Mouse (Mus musculus): ENCODE data around the gene Itch. TPM values are rescaled to one million over a fixed set of nuclear protein-coding genes. Genes with fewer than 3 reads are reported as not detected.

The Itch gene
- polyA plus RNA-seq, 1 experiment from 2014 or later: 47.7 TPM

GRCm38 (mm10) chr2:155271957-155272356 lies 138.6 kb downstream of the Itch start:
- Histone ChIP-seq H3K36me3 (no peaks in the 10 kb centered on the region), H3K27ac (replicated peaks) (no peak overlapping the region), H3K9me3 (no peaks in the 10 kb centered on the region), H3K4me1 (replicated peaks) (peaks cover 1% of the 10 kb centered on the region), H3K4me2 (no peak overlapping the region), H3K9ac (no peak overlapping the region), H3K4me3 (no peak overlapping the region), H3K27me3 (no peaks in the 10 kb centered on the region)
- WGBS: 79% methylated on average over 6 of the region's 6 CpGs
- no peak for ATAC-seq (ENCODE audit: low read depth)

GRCm38 (mm10) chr2:155272396-155273170 lies 139.3 kb downstream of the Itch start:
- H3K36me3 ChIP-seq: peaks cover 1% of the 10 kb centered on the region; the same call in 1 of the 2 replicates
- peaks cover 8% of the 10 kb centered on the region for H3K4me1 ChIP-seq (replicated peaks)
- no peaks in the 10 kb centered on the region for H3K27me3 ChIP-seq
- no peak overlapping the region for H3K27ac ChIP-seq (replicated peaks)
- 81% methylated on average over 10 of the region's 10 CpGs for WGBS
- H3K9ac ChIP-seq: no peak overlapping the region
- H3K9me3 ChIP-seq: no peaks in the 10 kb centered on the region
- H3K4me2 ChIP-seq: no peak overlapping the region
- ATAC-seq (ENCODE audit: low read depth): no peak
- no peak overlapping the region for H3K4me3 ChIP-seq

DNA sequence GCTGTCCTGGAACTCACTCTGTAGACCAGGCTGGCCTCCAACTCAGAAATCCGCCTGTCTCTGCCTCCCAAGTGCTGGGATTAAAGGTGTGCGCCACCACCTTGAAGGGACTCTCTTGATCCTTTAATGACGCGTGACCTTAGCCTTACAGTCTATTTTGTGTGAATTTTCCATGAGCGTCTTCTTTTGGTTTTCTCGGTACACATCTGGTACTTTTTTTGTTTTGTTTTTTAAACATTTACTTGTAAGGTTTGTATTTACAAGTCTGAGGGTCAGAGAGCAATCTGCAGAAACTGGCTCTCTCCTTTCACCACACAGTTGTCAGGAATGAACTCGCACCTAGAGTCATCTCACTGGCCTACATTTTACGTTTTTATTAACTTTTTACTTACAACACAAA lies 140.3 kb downstream of the Itch start:
- peaks cover 11% of the 10 kb centered on the region for H3K4me1 ChIP-seq (replicated peaks)
- no peak overlapping the region for H3K27ac ChIP-seq (replicated peaks)
- H3K4me3 ChIP-seq: no peak overlapping the region
- no peak for ATAC-seq (ENCODE audit: low read depth)
- H3K4me2 ChIP-seq: no peak overlapping the region
- no peaks in the 10 kb centered on the region for H3K9me3 ChIP-seq
- H3K27me3 ChIP-seq: no peaks in the 10 kb centered on the region
- H3K9ac ChIP-seq: no peak overlapping the region
- 85% methylated on average over 8 of the region's 8 CpGs for WGBS
- peaks cover 11% of the 10 kb centered on the region for H3K36me3 ChIP-seq

GRCm38 (mm10) chr2:155276195-155276594 lies 142.9 kb downstream of the Itch start, which contains the start of gene Map1lc3a:
Gene Map1lc3a (plus strand): TSS chr2:155276297.
- Histone ChIP-seq H3K27ac (replicated peaks) (peak within 1 kb of the TSS; percentile 89), H3K9me3 (no peaks in the 10 kb centered on the region), H3K27me3 (no peaks in the 10 kb centered on the region), H3K36me3 (peaks cover 28% of the 10 kb centered on the region), H3K9ac (peak within 1 kb of the TSS; percentile 89), H3K4me2 (peak within 1 kb of the TSS; percentile 79), H3K4me1 (replicated peaks) (peaks cover 11% of the 10 kb centered on the region), H3K4me3 (peak within 1 kb of the TSS; percentile 84)
- 1% methylated on average over 47 of the region's 47 CpGs for WGBS
- peak; percentile 95 for ATAC-seq (ENCODE audit: low read depth)

Other genes starting within 250 kb of the Itch start
- gene Eif2s2, start 240.6 kb upstream of the Itch start, polyA plus RNA-seq (2015; fragmentation: Nextera tagmentation; extraction: Ambion mirVana): 72.3 and 77.2 TPM in 2 replicates
- 0.29 and 0.36 TPM in 2 replicates for gene Gm14226, start 115.2 kb upstream of the Itch start, polyA plus RNA-seq (2015; fragmentation: Nextera tagmentation; extraction: Ambion mirVana)
- 31.6 and 35.5 TPM in 2 replicates for gene Ahcy, start 59.0 kb upstream of the Itch start, polyA plus RNA-seq (2015; fragmentation: Nextera tagmentation; extraction: Ambion mirVana)
- 694 and 754 TPM in 2 replicates for gene Dynlrb1, start 103.0 kb downstream of the Itch start, polyA plus RNA-seq (2015; fragmentation: Nextera tagmentation; extraction: Ambion mirVana)
- gene Map1lc3a, start 142.8 kb downstream of the Itch start, polyA plus RNA-seq (2015; fragmentation: Nextera tagmentation; extraction: Ambion mirVana): 390 and 452 TPM in 2 replicates
- 51.3 and 55.5 TPM in 2 replicates for gene Pigu, start 223.9 kb downstream of the Itch start, polyA plus RNA-seq (2015; fragmentation: Nextera tagmentation; extraction: Ambion mirVana)
- 136 and 139 TPM in 2 replicates for gene Trp53inp2, start 247.6 kb downstream of the Itch start, polyA plus RNA-seq (2015; fragmentation: Nextera tagmentation; extraction: Ambion mirVana)

Measured in neural tube, embryonic 13.5 days (tissue).